Mouse (Mus musculus): ENCODE measurements around the gene Urod.

DNA sequence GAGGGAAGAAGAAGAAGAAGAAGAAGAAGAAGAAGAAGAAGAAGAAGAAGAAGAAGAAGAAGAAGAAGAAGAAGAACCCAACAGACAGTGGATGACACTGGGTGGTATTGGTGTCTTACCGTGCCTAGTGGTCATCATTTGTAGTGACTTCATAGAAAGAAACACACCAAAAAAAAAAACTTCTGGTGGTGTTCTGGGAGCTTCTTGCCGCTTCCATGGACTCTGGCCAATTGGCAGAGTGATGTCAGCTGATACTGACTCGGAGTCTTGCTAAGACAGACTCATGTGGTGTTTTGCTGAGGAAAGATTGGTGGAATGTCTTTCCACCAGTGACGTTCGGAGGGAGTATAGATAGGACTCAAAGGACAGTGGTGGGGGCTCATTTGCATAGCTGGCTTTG is 16.0 kb upstream of the Urod start:
- TF ChIP-seq CTCF (IDR thresholded peaks at IDR 0.05; ENCODE audit: low read depth) (no peak), EP300 (optimal IDR thresholded peaks at IDR 0.05) (no peak)
